8 mouse cellular contexts compared by ENCODE assay signal in genomic region chr11:4984249-4984648, GRCm38 (mm10). TPM values are rescaled to one million over a fixed set of nuclear protein-coding genes. Genes with fewer than 3 reads are reported as not detected.
DNase-seq lines count a peak whose midpoint lies in the region; ATAC-seq and TF ChIP-seq lines count a peak whose summit lies in the region.
"Had no signal": no experiment of that assay in that cellular context is flagged by ENCODE, and none has a peak within 500 bp of the region (broad histone marks: within the 10 kb centered on the region; RNA-seq: fewer than 3 reads in every experiment).

No protein-coding gene starts in this region.

- TF ChIP-seq POLR2A in brain, embryonic 14.5 days (IDR thresholded peaks at IDR 0.05; ENCODE audit: borderline replicate concordance, extremely low read depth, insufficient read depth, insufficient read length, poor library complexity, severe bottlenecking): no peak
- no peak for TF ChIP-seq POLR2A in limb, embryonic 14.5 days (IDR thresholded peaks at IDR 0.05; ENCODE audit: borderline replicate concordance, extremely low read depth, insufficient read depth, insufficient read length)

- peak; percentile 16 for DNase-seq in ovary, postnatal 14 days (ENCODE audit: low spot score)
- DNase-seq in ovary, adult 18-20 months (ENCODE audit: low spot score): no peak
- peak; percentile 78 for DNase-seq in brain, embryonic 14.5 days (ENCODE audit: low read depth)
- peak; percentile 70 for DNase-seq in forebrain, postnatal 0 days
- peak; percentile 66 for DNase-seq in limb, embryonic 14.5 days (ENCODE audit: low spot score)
- peak; percentile 76 for DNase-seq in naive thymus-derived CD4-positive, alpha-beta T cell, adult 2 months (ENCODE audit: low read depth)
- DNase-seq in gastrocnemius, adult 8-10 months (ENCODE audit: low spot score in 2 of 2): no peak

- no peak overlapping the region for H3K27ac ChIP-seq in forebrain, postnatal 0 days (ENCODE audit: low read depth, low read length)
- no peak overlapping the region for H3K27ac ChIP-seq in limb, embryonic 14.5 days (replicated peaks; ENCODE audit: low read depth, low read length)

- WGBS in forebrain, postnatal 0 days: 3% methylated on average over 5 of the region's 5 CpGs
- 3% methylated on average over 5 of the region's 5 CpGs for WGBS in limb, embryonic 14.5 days

- no peak overlapping the region for H3K4me3 ChIP-seq in forebrain, postnatal 0 days (ENCODE audit: low read depth, low read length)
- no peak overlapping the region for H3K4me3 ChIP-seq in limb, embryonic 14.5 days (replicated peaks; ENCODE audit: low read length)
- H3K4me3 ChIP-seq: erythroblast, embryonic 14.5 days had no signal

- H3K9me3 ChIP-seq in forebrain, postnatal 0 days (ENCODE audit: low read length): no peaks in the 10 kb centered on the region
- no peaks in the 10 kb centered on the region for H3K9me3 ChIP-seq in limb, embryonic 14.5 days (ENCODE audit: control insufficient read depth, low read length)

- no peaks in the 10 kb centered on the region for H3K27me3 ChIP-seq in forebrain, postnatal 0 days (ENCODE audit: insufficient read depth, low read length)
- H3K27me3 ChIP-seq in limb, embryonic 14.5 days (ENCODE audit: control insufficient read depth, insufficient read depth, low read length): no peaks in the 10 kb centered on the region

- peaks cover 9% of the 10 kb centered on the region; the same call in 1 of the 2 replicates for H3K4me1 ChIP-seq in forebrain, postnatal 0 days (ENCODE audit: insufficient read depth)
- peaks cover 10% of the 10 kb centered on the region for H3K4me1 ChIP-seq in limb, embryonic 14.5 days (ENCODE audit: control insufficient read depth, insufficient read depth, low read length)

- no peak overlapping the region for H3K9ac ChIP-seq in forebrain, postnatal 0 days
- no peak overlapping the region for H3K9ac ChIP-seq in limb, embryonic 14.5 days (ENCODE audit: low read depth, low read length, severe bottlenecking)

- peak; percentile 35; the same call in 1 of the 2 replicates for ATAC-seq in forebrain, postnatal 0 days
- no peak for ATAC-seq in limb, embryonic 14.5 days (ENCODE audit: low FRiP score, low read depth)

- H3K36me3 ChIP-seq in forebrain, postnatal 0 days (ENCODE audit: insufficient read depth): no peaks in the 10 kb centered on the region
- H3K36me3 ChIP-seq in limb, embryonic 14.5 days (ENCODE audit: control insufficient read depth, insufficient read depth, low read length): no peaks in the 10 kb centered on the region

- TF ChIP-seq CTCF in brain, embryonic 14.5 days (IDR thresholded peaks at IDR 0.05; ENCODE audit: borderline replicate concordance, extremely low read depth, insufficient read depth, insufficient read length): peak; percentile 65; the same call in 1 of the 2 replicates
- peak; percentile 81 for TF ChIP-seq CTCF in forebrain, postnatal 0 days (IDR thresholded peaks at IDR 0.05; ENCODE audit: low read depth)

- H3K4me2 ChIP-seq in forebrain, postnatal 0 days (ENCODE audit: low read depth): 0 out of 2 replicates have a peak overlapping the region, but pooled peaks have one; percentile 16
- no peak overlapping the region for H3K4me2 ChIP-seq in limb, embryonic 14.5 days (replicated peaks; ENCODE audit: low read depth, low read length, severe bottlenecking)

RNA-seq across cellular contexts. Expression of gene Ap1b1, which starts 2.4 kb away (rescaled TPM):
- polyA plus RNA-seq in brain, embryonic 14.5 days (2012; rRNA removed): 110 and 115 TPM in 2 replicates
- total RNA-seq in forebrain, postnatal 0 days (2014; rRNA removed): 84.7 and 95.6 TPM in 2 replicates
- 64.8 and 78.8 TPM in 2 replicates for polyA plus RNA-seq in forebrain, postnatal 0 days (2015; fragmentation: Nextera tagmentation; extraction: Ambion mirVana)
- polyA plus RNA-seq in limb, embryonic 14.5 days (2012; rRNA removed): 52.0 and 59.8 TPM in 2 replicates
- polyA plus RNA-seq in limb, embryonic 14.5 days (2014; fragmentation: Nextera tagmentation; extraction: Ambion mirVana): 49.0 and 51.3 TPM in 2 replicates
- 10 to 100 TPM; 33.1 to 38.3 (median 37.8) TPM for total RNA-seq in gastrocnemius, adult 8-10 months (2022)

RNA-seq across cellular contexts. Expression of gene Nefh, which starts 36.4 kb away (rescaled TPM):
- 1.5 and 4.9 TPM in 2 replicates for polyA plus RNA-seq in brain, embryonic 14.5 days (2012; rRNA removed)
- 2.7 and 3.3 TPM in 2 replicates for total RNA-seq in forebrain, postnatal 0 days (2014; rRNA removed)
- 2.2 and 3.3 TPM in 2 replicates for polyA plus RNA-seq in forebrain, postnatal 0 days (2015; fragmentation: Nextera tagmentation; extraction: Ambion mirVana)
- polyA plus RNA-seq in limb, embryonic 14.5 days (2012; rRNA removed): 0.14 and 0.23 TPM in 2 replicates
- 0.28 and 0.32 TPM in 2 replicates for polyA plus RNA-seq in limb, embryonic 14.5 days (2014; fragmentation: Nextera tagmentation; extraction: Ambion mirVana)
- not detected for total RNA-seq in gastrocnemius, adult 8-10 months (2022)

Comparison
In these comparisons a context has a peak if more than half of its experiments do, and no peak if none do; other contexts are left out.
1. DNase-seq: peak in ovary, postnatal 14 days (single experiment), brain, embryonic 14.5 days (single experiment), forebrain, postnatal 0 days (single experiment), limb, embryonic 14.5 days (single experiment) and naive thymus-derived CD4-positive, alpha-beta T cell, adult 2 months (single experiment); none in ovary, adult 18-20 months (single experiment) and gastrocnemius, adult 8-10 months (0 of 2).